Mouse (Mus musculus): ENCODE results near the gene Ppp4c. TPM values are rescaled to one million over a fixed set of nuclear protein-coding genes. Genes with fewer than 3 reads are reported as not detected.

Ppp4c gene
- polyA plus RNA-seq, 2 experiments from 2014 or later = 139 to 140 TPM

GRCm38 (mm10) chr7:126801057-126801422, 8.7 kb upstream of the Ppp4c start:
- no peak for ATAC-seq

GRCm38 (mm10) chr7:126800269-126801056, 8.2 kb upstream of the Ppp4c start:
- no peak for ATAC-seq

- ATAC-seq = peak; percentile 74
Observed at GRCm38 (mm10) chr7:126799468-126800268, 7.4 kb upstream of the Ppp4c start.

- ATAC-seq = peak; percentile 88
Observed at GRCm38 (mm10) chr7:126799050-126799467, 6.8 kb upstream of the Ppp4c start.

- ATAC-seq = peak; percentile 19
Observed at GRCm38 (mm10) chr7:126798127-126799049, 6.1 kb upstream of the Ppp4c start.

GRCm38 (mm10) chr7:126797411-126798126, 5.3 kb upstream of the Ppp4c start, which contains the start of gene Fam57b:
Fam57b (plus strand) TSS chr7:126797668.
- ATAC-seq = no peak

- ATAC-seq = no peak
Observed at GRCm38 (mm10) chr7:126796350-126796932, 4.1 kb upstream of the Ppp4c start.

- ATAC-seq = no peak
Observed at GRCm38 (mm10) chr7:126795387-126796317, 3.4 kb upstream of the Ppp4c start.

- peak; percentile 33 for ATAC-seq
Observed at GRCm38 (mm10) chr7:126794271-126794605, 1.9 kb upstream of the Ppp4c start.

GRCm38 (mm10) chr7:126793456-126794270, 1.4 kb upstream of the Ppp4c start:
- no peak for ATAC-seq

- ATAC-seq = no peak
Observed at GRCm38 (mm10) chr7:126792721-126793443, 586 bp upstream of the Ppp4c start.

- ATAC-seq = no peak
Observed at GRCm38 (mm10) chr7:126789141-126789540, 3.2 kb downstream of the Ppp4c start.

- no peak for ATAC-seq
Observed at GRCm38 (mm10) chr7:126786142-126786541, 6.2 kb downstream of the Ppp4c start.

- ATAC-seq = no peak
Observed at GRCm38 (mm10) chr7:126785056-126785455, 7.2 kb downstream of the Ppp4c start.

GRCm38 (mm10) chr7:126784469-126784868, 7.8 kb downstream of the Ppp4c start:
- ATAC-seq = no peak

- no peak for ATAC-seq
Observed at GRCm38 (mm10) chr7:126782693-126783092, 9.6 kb downstream of the Ppp4c start.

GRCm38 (mm10) chr7:126781661-126782370, 10.5 kb downstream of the Ppp4c start:
- no peak for ATAC-seq

GRCm38 (mm10) chr7:126780971-126781635, 11.2 kb downstream of the Ppp4c start, which contains the start of gene Tbx6:
Tbx6 (plus strand) TSS chr7:126781483.
- ATAC-seq = no peak

All from CD4-positive, CD25-positive, alpha-beta regulatory T cell, adult 4 months (primary cell).